Mouse (Mus musculus): ENCODE results near the gene Nln. TPM values are rescaled to one million over a fixed set of nuclear protein-coding genes. Genes with fewer than 3 reads are reported as not detected.

Gene Nln
- total RNA-seq, 2 experiments from 2014 or later: 6.7 to 7.3 TPM

DNA sequence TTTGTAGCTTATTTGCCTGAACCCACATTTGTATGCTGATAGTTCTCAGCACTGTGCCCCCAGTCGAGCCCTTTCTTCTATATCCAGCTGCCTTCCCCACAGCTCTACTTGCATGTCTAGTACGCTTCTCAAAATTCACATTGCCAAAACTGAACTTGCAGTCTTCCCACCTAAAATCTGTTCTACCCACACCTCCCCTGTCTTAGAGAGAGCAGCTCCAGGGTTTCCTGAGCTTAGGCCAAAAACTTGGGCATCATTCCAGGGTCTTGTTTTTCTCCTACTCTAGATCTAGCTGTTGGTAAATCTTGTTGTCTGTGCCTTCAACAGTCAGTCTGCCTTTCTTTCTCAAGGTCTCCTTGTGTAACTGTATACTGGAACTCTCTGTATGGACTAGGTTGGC lies 5.4 kb upstream of the Nln start:
- H3K27ac ChIP-seq: no peak overlapping the region
- no peak for TF ChIP-seq CTCF (IDR thresholded peaks at IDR 0.05)
- DNase-seq: no peak
- H3K4me3 ChIP-seq: no peak overlapping the region
- intact Hi-C loops (cut with DNase I): no loop called here

DNA sequence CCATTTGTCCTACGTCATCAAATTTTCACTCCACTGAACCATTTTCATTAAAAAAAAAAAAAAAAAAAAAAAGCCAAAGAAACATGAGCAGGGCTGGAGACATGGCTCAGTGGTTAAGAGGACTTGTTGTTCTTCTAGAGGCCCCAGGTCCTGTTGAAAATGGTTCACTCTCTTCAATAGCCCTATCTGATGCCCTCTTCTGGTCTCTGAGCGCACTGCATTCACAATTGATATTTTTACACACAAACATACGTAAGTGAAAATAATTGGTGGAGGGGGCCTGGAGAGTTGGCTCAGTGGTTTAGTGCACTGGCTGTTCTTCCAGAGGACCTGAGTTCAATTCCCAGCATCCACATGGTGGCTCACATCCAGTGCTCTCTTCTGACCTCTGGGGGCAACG lies 4.4 kb upstream of the Nln start:
- peak; percentile 8; the same call in 1 of the 2 replicates for TF ChIP-seq CTCF (IDR thresholded peaks at IDR 0.05)

DNA sequence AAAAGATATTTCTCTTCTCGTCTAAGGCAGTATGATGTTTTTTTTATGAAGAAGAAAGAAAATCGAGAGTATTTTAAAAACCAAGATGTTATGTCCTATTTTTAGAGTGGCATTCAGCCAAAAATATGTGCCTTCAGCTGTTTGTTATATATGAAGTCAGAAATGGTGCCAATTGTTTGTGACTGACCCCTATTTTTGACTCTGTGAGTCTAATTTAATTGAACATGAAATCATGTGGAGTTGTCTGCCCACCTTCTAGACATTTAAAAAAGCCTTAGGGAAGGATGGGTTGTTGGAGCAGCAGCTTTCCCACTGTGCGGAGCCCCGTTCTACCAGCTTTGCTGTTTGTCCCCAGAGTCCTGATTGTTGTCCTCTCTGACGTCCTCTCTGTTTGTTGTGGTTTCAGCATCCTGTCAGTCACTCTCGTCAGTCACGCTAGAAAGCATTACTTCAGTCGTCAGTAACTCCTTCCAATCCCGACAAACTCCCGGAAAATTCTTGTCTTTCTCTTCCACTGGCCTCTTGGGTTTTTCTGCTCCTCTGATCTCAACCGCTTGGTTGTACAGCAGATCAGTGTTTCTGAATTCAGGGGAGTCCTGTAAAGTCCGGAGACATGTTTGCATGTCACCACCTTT lies 3.0 kb upstream of the Nln start:
- no peak for DNase-seq
- intact Hi-C loops (cut with DNase I): no loop called here
- Histone ChIP-seq H3K4me3 (no peak overlapping the region), H3K27ac (no peak overlapping the region)
- no peak for TF ChIP-seq CTCF (IDR thresholded peaks at IDR 0.05)

More for the DNA sequence above, 4.4 kb upstream of the Nln start:
- intact Hi-C loops (cut with DNase I): no loop called here
- no peak overlapping the region for H3K4me3 ChIP-seq
- H3K27ac ChIP-seq: no peak overlapping the region
- DNase-seq: no peak

DNA sequence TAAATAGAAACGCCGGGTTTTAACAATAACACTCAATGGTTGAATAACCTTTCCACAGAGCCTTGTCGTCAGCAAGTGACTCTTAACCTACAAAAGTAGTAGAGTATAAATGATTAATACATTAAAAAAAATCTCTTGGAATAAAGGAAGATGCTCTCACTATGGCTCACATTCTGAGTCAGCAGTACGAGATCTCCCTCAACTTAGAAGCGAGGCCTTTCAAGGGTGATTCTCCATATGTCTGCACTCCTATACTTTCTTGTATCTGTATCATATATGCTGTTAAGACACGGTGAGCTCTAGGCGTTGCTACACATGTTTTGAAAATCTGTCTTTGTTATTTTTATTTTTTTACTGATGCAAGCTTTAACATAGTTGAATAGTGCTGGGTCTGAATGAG lies 1.1 kb upstream of the Nln start:
- Histone ChIP-seq H3K27ac (peak overlapping the region; percentile 92), H3K4me3 (peak overlapping the region; percentile 80)
- TF ChIP-seq CTCF (IDR thresholded peaks at IDR 0.05): no peak
- no peak for DNase-seq
- intact Hi-C loops (cut with DNase I): no loop called here

DNA sequence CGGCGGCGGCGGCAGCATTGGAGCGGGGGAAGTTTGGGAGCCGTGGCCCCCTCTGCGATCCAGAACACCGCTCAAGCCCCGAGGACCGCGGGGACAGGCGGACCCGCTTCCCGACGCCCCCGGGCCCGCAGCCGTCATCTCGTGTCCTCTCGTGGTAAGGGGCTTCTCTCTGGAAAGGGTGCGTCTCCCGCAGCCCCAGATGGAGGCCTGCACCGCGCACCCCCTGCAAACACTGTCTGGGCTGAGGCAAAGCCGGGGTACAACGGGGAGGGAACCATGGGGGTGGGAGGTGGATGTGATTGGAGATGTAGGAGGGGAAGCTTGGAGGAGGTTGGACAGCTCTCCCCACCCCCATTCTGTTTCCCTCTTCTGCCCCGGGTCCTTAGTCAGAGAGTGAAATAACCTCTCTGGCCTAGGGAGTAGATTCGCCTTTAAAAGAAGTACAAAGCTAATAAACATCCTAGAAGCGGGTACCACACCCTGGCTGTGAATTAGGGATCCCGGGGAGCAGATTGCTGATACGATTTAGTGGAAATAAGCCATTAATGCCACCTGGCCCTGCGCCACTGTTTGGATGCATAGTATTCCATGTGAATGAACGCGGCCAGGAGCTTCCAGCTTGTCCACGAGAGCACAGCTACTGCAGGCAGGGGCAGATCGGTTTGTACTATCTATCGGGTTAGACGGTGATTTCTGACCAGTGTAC lies 555 bp upstream of the Nln start:
- DNase-seq: peak; percentile 39
- intact Hi-C loops (cut with DNase I): no loop called here
- Histone ChIP-seq H3K27ac (peak overlapping the region; percentile 92), H3K4me3 (peak overlapping the region; percentile 80)
- no peak for TF ChIP-seq CTCF (IDR thresholded peaks at IDR 0.05)

DNA sequence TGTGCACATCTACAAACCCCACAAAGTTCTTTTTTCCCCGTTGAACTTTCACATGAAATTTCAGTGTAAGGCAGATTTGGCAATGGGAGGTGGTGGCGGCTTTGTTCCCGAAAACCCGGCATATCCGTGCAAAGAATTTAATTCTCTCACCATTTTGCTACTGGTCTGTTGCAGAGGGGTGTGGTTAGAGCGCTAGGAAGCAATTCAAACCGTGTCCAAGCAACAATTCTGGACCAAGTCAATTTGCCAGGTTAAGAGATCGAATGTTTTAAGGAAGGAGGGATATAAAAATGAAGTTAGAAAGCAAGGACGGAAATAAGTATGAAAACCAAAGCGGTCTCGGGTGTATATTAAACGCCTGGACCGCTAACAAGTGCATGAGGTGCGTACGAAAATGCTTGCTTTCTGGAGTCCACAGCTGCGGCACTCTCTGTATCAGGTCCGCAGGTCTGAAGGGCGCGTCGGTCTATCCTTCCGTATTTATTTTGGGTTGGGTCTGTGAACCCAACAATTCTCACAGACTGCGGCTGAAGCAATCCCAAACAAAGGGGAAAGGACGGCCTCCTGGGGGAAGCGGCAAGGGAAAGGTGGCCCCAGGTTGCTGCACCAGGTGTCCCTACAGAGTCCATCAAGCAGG lies 645 bp downstream of the Nln start:
- TF ChIP-seq CTCF (IDR thresholded peaks at IDR 0.05): no peak
- DNase-seq: no peak
- intact Hi-C loops (cut with DNase I): no loop called here
- Histone ChIP-seq H3K27ac (peak overlapping the region; percentile 92), H3K4me3 (peak overlapping the region; percentile 80)

DNA sequence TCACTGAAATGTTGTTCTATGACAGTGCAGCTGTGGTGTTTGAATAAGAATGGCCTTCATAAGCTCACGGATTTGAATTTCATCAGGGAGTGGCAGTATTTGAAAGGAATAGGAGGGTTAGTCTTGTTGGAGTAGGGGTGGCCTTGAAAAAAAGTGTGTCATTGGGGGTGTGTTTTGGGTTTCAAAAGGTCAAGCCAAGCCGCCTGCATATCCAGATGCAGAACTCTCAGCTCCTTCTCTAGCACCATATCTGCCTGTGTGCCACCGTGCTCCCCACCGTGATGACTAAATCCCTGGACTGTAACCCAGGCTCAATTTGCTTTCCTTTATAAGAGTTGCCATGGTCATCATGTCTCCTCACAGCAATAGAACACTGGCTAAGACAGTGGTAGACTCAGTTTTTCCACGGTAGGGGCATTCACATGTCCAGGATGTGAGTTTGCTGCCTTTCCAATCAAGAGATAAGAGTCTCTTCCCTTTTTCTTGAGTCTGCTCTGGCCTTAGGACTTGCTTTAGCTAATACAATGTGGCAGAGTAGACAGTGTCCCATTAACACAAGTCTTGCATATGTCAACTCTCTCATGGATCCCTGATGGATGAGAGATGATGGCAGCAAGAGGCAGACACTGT lies 7.7 kb downstream of the Nln start:
- DNase-seq: no peak
- Histone ChIP-seq H3K27ac (no peak overlapping the region), H3K4me3 (no peak overlapping the region)
- no peak for TF ChIP-seq CTCF (IDR thresholded peaks at IDR 0.05)
- intact Hi-C loops (cut with DNase I): no loop called here

DNA sequence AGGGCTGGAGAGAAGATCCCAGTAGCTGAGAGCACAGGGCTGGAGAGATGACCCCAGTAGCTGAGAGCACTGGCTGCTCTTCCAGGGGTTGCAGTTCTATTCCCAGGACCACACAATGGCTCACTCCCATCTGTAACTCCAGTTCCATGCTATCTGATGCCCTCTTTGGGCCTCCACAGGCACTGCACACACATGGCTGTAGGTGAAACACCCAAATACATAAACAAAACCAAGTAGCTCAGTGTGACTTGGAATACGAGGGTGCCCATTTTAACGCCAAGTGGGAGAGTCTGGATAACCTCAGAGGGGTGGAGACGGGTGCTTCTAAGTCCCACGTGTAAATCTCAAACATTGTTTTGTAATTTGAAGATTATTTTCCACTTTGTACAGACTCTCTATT lies 9.0 kb downstream of the Nln start:
- no peak for TF ChIP-seq CTCF (IDR thresholded peaks at IDR 0.05)
- no peak for DNase-seq
- Histone ChIP-seq H3K27ac (no peak overlapping the region), H3K4me3 (no peak overlapping the region)
- intact Hi-C loops (cut with DNase I): no loop called here

DNA sequence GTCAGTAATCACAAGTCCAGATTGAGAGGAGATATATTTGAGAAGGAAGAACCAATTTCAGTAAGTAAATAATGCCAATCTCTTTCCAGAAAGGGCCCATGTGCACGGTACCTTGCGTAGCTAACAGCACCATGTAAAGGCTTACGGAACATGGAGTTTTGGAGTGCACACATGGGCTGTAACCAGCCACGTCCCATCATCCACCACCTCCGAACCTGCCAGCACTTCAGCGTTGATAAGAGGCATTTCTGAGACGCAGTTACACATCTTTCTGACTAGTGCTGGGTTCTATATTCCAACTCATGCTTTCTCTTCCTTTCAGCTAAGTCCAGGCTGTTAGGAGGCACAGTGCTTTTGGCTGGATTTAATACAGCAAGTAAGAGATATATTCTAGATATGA lies 12.2 kb downstream of the Nln start:
- no peak for DNase-seq
- intact Hi-C loops (cut with DNase I): no loop called here
- H3K4me3 ChIP-seq: no peak overlapping the region
- TF ChIP-seq CTCF (IDR thresholded peaks at IDR 0.05): no peak
- no peak overlapping the region for H3K27ac ChIP-seq

DNA sequence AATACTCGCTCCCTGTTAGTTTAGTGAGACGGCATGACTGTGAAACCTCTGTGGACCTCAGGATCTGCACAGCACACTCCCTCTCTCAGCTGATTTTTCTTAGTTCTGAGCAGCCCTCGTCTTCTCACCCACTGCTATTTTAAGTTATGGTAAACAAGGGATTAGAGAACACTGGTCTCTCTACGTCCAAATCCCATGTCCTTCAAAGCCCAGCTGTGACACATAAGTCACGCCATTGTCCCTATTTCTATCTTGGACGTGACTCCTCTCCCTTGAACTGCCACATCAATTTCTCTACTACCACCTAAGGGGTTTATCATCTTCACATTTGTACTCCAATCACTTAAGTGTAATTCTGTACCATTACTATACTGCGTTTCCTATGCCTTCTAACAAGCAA lies 13.5 kb downstream of the Nln start:
- intact Hi-C loops (cut with DNase I): no loop called here
- Histone ChIP-seq H3K4me3 (no peak overlapping the region), H3K27ac (no peak overlapping the region)
- DNase-seq: no peak
- no peak for TF ChIP-seq CTCF (IDR thresholded peaks at IDR 0.05)

DNA sequence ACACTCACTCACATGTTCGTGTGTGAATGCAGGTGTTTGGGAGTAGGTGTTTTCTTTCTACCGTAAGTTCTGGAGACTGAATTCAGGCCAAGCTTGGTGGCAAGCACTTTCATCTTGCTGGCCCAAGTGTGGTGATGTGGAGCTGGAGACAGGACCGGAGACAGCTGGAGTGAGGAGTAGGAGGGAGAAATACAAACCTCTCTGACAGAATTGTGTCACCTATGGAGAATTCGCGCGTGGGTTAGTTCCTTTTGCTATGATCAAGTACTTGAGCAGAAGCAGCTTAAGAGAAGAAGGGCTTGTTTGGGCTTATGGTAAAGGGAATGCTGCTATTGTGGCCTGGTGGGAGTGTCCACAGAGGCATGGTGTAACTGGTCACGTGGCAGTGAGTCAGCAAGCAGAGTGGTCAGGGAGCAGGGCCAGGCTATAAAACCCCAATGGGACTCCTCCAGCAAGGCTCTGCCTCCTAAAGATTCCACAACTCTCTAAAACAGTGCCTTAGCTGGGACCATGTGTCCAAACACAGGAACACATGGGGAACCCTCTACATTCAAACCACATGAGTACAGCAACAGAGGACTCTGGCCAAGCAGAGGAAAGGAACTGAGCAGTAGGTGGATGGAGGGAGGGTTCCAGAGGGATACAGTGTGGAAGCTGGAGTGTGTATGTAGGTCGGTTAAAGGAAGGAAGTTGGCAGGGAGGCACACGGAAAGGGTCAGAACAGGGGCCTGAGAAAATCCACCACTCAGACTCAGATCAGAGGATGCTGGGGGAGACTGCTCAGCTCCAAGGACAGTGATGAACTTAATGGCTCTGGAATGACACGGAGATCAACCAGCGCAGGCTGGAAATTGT lies 14.7 kb downstream of the Nln start:
- no peak for TF ChIP-seq CTCF (IDR thresholded peaks at IDR 0.05)
- Histone ChIP-seq H3K4me3 (no peak overlapping the region), H3K27ac (no peak overlapping the region)
- peak; percentile 49 for DNase-seq
- intact Hi-C loops (cut with DNase I): no loop called here

DNA sequence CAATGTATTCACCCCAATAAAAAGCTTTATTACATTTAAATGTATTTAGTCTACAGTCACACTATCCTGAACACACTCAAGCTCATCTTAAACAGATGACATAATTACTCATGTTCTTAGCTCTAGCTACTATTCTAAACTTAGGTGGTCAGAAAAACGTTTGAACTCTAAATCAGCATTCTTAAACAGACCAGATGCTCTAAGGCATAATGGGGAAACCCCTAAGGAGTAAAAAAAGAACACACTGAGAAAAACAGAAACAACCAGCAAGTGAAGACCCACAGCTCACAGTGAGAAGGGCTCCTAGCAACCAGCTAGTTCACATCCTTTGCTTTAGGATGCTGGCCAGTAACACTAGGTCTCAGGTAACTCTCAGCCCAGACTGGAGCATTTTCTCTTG lies 17.7 kb downstream of the Nln start:
- TF ChIP-seq CTCF (IDR thresholded peaks at IDR 0.05): no peak

More for the DNA sequence above, 17.7 kb downstream of the Nln start:
- H3K4me3 ChIP-seq: no peak overlapping the region
- no peak overlapping the region for H3K27ac ChIP-seq
- DNase-seq: no peak
- intact Hi-C loops (cut with DNase I): no loop called here
